Mouse (Mus musculus) erythroblast, embryonic 14.5 days (primary cell): ENCODE results near the gene Usp38.

Experiments
- GATA1 ChIP-seq: IDR thresholded peaks from 2 replicates; pipeline ENCODE4 v1.6.1; 2012; ENCODE audit warnings: low read length, inconsistent platforms, mixed read lengths
- TAL1 ChIP-seq: IDR thresholded peaks from 3 replicates; pipeline ENCODE4 v1.6.1; 2012; ENCODE audit warnings: low read length, inconsistent platforms, mixed read lengths

DNA sequence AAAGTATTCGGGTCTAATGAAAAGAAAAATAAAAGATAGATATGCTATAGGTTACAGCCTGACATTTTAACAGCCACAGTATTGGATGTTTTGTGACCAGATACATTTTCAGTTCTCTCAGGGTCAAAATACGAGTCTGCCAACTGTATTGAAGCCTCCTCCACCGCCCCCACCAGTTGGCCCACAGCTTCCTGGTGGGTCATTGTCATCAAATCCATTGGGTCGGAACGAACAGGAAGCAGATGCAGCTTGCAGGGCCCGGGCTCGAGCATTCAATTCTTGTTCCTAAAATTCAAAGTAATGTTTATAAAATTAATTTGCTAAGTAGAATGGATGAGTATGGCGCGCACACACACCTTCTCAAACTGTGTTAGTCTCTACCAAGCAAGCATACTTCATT, 33.0 kb downstream of the Usp38 start:
- TF ChIP-seq GATA1: no peak
- no peak for TF ChIP-seq TAL1
